Mouse (Mus musculus) G1E (cell line): ENCODE measurements around the gene Eaf1.

ENCODE experiments used
- CTCF ChIP-seq: IDR thresholded peaks from 2 replicates; pipeline ENCODE4 v1.5.1; 2012; ENCODE audit warnings: low read depth, low read length, inconsistent platforms, mixed read lengths
- POLR2AphosphoS5 ChIP-seq: IDR thresholded peaks from 2 replicates; pipeline ENCODE4 v1.6.1; 2012; ENCODE audit warnings: low read depth, low read length, inconsistent platforms; ENCODE audit not compliant: insufficient replicate concordance

GRCm38 (mm10) chr14:31515895-31516294 is 21.7 kb downstream of the Eaf1 start:
- TF ChIP-seq CTCF (no peak), POLR2AphosphoS5 (no peak)
